Mouse (Mus musculus) left cerebral cortex, adult 11 months (tissue): Measurements from ENCODE around the gene Angpt4.

ENCODE experiments used
- DNase-seq: peaks from one replicate; pipeline ENCODE4 v3.0.0; 2022; ENCODE audit warnings: low spot score

Angpt4 gene

DNA sequence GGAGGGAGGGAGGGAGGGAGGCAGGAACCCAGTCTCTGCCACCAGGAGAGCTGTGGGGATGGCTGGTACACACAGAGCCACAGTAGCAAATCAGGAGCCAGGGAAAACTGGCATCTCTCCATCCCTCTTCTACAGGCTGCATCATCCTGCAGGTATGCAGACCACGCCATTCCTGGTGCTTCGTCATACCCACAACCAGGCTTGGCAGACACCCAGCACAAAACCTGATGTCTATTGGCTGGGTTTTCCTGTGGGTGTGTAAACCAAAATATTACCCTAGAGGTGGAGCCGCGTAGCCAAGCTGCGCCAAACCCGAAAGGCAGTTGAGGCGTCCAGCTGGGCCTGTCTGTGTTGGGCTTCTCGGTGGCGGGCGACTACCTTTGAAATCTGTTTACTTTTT lies 51.5 kb downstream of the Angpt4 start:
- peak; percentile 59 for DNase-seq

DNA sequence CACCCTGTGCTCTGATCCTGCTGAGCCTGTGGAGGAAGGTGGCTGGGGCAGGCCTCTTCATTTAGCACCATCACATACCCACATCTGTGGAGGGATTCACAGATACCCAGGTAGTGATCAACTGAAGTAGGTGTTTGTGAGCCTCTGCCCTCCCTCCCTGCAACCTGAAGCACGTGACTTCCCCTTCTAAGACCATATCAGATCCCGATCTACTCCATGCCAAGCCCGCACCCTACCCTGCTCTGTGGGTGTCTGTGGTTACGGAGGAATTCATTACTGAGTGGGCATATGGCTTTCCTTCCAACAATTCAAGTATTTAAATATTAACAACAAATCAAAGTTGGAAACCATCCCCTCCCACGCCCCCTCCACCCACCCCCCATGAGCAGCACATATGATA lies 52.3 kb downstream of the Angpt4 start:
- DNase-seq: no peak

DNA sequence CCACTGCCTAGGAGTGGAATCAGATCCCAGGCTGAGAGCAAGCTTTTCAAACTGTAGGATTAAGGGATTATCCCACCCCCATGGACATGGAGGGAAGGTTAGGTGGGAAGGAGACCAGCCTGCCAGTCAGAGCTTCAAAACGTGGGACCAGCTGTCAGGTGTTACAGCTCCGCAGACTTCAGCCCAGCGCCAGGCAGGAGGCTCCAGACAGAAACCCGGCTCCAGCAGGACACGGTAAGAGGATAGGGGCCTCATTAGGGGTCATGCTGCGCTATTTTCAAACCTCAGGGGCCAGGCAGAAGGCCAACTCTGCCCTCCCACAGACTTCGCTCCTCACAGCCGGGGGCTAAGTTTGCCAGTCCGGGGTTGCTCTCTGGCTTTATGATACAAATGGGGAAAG lies 53.0 kb downstream of the Angpt4 start:
- no peak for DNase-seq

DNA sequence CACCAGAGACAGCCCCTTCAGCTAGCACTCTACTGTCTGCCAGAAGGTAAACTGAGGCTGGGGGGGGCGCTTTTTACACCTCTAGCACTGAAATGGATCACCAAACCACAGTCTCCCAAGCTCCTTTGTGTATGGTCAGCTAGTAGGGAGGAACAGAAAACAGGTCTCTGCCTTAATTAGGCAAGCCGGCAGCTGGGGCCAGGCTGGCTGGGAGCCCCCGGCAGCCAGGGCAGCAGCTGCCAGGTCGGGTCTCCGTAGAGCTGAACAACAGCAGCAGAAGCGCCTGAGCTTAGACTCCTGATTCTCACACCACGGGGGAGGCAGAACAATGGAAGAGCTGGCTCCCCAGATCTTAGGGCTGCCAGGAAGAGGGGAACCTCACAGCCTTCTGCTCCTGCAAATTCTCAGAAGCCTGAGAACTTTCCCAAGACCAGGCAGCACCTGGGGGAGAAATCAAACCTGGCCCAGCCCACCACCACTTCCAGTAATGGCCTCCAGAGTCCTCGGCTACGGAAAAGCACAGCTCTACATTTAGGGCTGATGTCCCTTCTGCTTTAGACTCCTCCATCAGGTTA lies 56.3 kb downstream of the Angpt4 start:
- DNase-seq: no peak

DNA sequence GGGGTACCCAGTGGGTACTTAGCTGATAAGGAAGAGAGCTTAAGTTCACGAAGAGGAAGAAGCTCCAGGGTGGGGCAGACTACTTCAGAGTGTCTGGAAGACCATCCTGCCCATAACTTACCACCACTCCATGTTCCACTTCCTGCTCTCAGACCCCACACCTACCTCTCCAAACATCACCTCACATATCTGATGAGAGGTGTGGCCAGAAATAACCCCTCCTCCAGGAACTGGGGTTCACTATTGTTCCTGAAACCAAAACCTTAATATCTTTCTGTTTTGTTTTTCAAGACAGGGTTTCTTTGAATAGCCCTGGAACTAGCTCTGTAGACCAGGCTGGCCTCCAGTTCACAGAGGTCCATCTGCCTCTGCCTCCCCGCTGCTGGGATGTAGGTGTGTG lies 56.8 kb downstream of the Angpt4 start:
- DNase-seq: no peak

DNA sequence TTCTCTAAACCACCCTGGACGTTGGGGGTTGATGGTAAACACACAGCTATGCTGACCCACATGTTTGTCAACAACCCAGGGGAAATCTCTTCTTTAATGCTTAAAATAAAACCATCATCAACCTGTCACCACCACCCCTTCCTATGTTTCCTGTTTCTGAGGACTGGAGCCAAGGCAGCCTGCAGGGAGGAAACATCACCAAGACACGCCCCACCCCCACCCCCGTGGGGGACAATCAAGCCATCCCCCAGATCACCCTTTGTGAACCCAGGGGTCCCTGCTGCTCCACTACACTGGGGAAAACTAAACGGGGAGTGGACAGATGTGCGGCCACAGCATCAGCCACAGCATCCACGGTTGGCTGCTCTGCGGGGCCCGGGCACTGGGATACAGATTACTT lies 57.4 kb downstream of the Angpt4 start:
- DNase-seq: no peak

DNA sequence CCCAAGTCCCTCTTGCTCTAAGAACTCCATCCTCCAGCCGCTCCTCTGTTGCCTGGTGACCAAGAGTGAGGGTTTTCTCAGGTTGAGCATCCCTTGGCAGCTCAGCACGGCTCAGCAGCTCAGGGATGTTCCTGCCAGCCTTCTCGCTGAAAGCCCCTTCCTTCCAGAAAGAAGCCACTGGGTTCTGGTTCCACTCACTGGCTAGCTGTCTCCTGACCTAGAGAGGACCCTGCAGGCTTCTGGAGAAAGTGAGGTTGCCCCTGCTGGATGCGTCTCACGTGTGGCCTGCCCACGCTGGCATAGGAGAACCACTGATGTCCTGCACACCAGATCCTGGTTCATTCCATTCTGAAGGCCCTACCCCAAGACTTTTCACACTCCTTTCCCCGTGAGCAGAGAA lies 58.0 kb downstream of the Angpt4 start:
- DNase-seq: no peak

DNA sequence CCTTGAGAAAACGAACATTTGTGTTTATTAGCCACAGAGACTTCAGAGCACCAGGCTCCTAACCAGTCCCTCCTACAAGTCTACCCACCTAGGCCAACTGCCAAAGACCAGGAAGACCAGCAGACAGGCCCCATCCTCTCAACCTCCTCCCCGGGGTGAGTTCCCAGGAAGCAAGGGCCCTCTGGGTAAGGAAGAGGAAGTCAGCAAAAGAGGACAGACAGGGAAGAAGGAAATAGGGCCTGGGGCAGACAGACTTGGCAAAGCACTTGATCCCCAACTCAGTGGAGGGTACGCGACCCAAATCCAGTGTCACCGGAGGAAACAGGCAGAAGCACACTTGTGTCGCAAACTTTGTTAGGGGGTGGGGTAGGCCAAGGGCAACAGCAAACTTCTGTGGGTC lies 58.4 kb downstream of the Angpt4 start:
- DNase-seq: no peak

DNA sequence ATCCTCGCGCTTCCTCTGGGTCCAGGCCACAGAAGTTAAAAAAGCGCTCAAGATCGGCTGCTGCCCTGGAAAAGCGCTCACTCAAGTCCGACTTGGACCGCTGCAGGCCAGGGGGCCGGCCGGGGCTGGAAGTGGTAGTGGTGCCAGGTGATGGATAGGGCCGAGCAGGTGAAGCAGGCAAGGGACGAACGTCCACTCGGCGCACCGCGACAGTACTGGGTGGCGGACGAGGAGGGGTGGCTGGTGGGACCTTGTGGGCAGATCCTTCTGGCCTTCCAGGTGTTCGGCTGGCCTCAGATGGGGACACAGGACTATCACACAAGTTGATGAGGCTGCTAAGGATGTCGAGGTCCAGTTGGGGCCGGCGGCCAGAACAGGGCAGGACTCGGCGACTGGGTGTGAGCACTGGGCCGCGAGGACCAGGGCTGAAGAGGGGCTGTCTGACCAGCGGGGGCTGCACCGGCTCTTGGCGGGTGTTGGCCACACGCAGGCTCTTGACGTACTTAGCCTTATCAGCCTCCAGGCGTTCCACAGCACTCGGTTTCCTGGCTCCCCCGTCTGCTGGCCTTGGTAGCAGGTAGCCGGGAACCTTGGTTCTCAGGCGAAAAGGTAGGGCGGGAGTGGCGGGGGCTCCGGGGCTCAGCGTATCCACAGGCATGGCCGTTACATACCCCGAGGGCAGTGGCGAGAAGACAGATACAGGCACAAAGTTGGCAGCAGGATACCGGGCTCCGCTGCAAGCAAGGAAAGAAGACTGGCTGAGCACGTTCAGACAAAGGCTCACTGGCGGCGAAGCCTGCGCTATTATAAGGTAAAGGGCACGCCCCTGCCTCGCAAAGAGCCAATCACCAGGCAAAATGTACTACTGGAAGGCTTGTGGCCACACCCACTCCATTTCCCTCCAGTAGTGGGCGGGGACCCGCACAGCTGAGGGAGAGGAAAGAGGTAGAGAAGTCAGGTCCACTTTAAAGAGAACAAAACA lies 59.5 kb downstream of the Angpt4 start:
- peak; percentile 55 for DNase-seq

DNA sequence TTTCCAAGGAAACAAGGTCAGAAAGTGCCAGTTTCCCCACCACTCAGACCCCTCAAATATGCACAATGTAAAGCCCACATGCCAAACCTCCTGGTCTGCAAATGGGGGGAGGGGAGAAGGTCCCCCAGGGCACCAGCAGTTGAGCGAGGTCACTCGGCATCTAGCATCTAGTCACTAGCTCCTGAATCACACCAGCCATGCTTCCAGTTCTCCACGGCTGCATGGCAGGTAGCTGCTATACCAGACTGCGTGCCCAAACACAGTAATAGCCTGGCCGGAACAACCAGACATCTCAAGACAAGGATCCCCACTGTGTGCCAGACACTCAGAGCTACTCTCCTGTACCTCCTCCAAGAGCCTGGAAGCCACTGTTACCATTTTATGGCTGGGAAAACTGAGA lies 60.7 kb downstream of the Angpt4 start:
- DNase-seq: no peak

DNA sequence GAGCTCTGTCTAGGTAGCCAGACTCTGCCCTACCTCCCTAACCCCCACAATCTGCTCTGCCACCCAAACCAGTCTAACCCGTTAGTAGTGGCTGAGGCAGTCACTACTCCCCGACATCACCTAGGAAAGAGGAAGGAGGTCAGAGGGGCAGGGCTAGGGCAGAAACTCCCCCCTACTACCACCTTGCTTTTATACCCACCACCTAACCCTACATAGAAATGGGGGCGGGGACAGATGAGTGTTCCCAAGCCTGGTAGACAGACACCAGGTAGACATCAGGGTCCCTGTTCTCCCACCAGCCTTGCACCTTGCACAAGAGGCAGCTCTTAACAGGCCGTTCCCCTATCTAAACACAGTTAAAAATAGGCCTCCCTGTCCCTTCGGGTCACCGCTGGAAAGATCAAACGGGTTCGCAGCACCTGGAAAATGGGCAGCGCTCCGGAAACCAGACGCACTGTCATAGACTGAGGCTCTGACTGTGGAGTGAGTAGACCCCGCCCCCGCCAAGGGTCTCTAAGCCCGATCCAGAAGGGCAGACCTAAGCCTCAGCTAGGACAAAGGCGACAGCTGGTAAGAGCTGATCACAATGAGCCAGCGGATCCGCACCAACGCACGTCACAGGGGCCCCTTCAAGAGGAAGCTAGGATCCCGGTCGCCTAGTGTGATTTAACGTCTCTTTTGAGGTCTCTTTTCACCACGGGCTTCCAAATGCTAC lies 62.0 kb downstream of the Angpt4 start:
- DNase-seq: no peak

DNA sequence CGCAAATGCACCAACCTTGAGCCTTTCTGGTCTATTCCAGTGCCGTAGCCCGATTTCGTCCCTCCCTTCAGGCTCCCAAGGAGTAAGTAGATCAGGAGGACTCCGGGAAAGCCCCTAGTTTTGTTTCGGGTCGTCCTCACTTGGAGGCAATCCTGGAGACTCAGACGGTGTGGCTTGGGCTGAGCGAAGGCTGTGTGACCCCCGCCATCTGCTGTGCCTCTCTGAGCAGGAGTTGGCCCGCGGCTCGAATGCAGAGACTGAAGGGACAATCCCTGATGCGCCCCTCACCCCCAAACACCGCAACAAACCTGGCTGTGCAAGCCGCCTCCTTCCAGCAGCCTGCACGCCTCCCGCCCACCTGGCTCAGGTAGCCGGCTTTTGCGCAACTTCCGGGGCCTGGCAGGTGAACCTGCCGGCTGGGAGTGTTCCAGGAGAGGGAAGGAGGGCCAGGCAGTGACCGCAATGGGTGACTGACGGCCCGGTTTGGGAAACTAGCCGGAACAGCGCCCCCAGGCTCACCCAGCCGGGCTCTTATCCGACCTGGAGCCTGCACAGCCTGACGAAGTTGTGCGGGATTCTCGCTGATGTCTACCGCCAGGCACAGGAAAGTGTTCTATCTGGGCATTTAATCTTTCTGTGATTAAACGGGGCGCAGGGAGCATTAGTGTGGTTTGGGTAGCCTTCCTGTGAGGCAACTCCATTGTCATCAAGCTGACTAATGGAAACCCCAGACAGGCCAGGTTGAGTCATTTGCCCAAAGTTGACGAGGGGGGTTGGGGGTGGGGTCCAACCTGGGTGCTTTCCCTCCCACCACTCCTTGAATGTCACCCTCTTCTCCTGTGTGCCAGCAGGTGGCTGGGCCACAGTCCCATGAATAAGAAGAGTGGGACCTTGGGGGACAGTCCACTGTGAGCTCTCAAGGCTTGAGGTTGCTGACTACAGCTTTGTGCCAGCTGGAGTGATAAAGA lies 62.9 kb downstream of the Angpt4 start:
- no peak for DNase-seq

DNA sequence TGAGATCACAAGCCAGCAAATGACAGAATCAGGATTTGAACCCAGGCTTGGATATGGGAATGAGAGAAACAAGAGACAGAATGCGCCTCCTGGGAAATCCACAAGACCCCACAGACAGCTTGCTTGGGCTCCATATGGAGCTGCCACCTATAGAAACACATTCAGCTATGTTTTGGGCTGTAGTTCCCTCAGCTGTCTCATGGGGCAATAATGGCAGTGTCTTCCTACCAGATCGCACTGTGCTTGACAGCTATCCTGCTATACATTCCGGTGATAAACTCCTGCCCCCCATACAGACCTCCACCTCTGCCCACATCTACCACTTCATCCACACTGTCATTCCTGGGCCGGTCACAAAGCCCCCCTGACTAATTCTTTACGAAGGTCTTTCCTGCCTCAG lies 64.3 kb downstream of the Angpt4 start:
- no peak for DNase-seq

DNA sequence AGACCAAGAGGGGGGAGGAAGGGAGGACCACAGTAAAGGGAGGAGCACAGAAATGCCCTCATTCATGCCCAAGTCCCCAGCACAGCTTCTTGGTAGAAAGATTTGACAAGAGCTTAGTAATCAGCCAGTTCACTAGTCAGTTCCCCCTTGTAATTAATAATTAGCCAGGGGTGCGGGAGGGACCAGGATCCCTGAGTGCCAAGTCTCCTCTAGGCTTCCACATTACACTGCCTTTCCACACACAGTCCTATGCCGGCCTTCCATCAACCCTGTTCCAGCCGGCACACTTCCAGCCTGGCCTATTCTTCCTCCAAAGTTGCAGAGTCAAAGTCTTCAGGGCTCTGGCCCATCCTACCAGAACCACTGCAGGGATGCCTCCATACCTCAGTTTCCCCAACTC lies 65.1 kb downstream of the Angpt4 start:
- DNase-seq: no peak

DNA sequence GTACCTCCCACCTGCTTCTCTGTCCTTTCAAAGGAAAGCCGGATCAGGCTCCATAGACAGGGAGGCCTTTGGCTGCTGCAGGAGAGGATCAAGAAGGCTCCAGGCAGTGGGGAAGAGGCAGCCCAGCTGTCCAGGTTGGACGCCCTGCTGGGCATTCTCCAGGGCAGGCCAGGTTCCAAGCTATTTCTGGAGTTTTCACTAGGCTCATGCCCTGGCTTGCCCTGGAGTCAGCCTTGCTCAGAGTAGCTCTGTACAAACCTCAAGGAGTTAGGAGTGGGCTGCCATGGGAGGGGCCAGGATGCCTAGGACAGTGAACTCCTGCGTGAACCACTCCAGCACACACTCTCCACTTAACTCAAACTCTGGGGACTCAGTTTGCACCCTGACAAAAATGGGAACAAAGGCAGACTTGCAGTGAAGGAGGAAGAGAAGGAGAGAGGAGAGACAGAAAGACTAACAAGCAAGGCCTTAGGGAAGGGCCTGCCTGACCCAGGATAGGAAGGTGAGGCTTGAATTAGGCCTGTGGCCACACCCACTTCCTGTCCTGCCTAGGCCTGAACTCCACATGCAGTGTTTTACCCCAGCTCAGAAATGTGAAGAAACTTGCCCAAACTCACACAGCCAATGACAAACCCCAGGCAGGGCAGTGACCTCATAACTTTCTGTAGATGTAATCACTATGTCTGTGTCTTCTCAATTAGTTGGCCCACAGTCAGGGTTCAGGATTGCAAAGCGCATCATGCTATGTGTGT lies 66.9 kb downstream of the Angpt4 start:
- DNase-seq: no peak

DNA sequence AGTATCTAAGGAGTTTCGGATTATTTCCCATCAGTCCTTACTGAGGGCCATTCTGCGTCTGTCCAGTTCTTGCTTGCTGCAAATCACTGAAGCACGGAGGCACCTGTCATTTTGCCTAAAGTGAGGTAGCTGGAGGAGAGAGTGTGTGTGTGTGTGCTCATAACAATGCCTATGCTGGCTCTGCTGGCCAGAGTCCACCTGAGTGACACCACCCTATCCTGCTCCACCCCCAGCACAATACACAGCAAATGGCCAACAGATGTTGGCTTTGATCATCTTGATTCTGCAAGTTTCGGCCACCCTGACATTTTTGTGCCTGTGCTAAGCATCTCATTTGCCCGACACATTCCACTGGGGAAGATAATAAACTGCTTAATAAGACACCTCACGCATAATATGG lies 67.5 kb downstream of the Angpt4 start:
- DNase-seq: no peak

DNA sequence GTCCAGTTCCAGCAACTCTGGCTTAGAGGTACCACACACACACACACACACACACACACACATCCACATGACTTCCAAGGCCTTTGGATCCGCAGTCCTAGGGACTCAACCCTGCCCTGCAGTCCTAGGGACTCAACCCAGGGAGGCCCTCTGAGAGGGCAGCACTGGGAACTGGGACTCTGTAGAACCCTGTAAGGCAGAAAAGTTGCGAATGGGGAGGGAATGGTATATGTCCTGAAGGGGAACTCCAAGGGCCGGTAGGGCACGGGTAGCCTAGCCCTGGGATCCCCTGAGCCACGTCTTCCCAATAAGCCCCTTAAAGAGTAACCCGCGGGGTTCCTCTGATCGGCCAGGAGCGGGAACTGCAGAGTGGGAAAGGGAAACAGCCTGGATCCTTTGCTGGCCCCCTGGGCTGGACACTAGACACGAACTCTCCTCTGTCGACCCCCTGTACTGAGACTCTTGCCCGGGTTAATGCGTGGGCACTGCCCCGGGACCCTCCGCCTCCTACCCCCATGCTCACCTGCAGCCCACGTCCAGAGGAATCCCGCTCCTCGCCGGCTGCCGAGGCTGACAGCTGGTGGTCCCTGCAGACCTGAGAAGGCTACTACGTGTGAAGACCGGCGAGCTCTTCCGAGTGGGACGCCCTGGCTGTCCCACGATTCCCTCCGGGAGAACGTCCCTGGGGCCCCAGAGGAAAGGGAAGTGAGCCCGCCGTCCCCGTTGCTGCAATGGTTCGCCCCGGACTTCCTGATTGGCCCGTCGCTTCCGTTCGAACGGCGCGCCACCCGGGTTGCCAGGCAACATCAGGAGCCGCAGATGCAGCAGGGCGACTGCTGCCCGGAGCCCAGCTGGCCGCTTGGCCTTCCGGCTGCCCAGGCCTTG lies 68.7 kb downstream of the Angpt4 start, which contains the start of gene Fam110a:
Gene Fam110a, minus strand, starts transcription at position 750 of the 885 bp plus-strand sequence.
- peak; percentile 84 for DNase-seq

DNA sequence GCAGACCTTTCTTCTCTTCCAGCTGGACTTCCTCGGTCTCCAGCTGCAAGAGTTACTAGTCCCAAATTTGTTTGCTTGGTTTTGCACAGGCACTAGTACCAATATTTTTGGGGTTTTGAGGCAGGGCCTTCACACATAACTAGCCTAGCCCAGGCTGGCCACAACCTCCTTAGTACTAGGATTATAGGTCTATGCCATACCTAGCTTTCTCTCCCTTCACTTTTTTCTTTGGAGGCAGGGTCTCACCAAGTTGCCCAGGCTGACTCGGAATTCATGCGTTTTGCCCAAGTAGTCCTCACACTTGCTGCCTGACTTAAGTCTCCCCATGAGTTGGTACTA lies 69.3 kb downstream of the Angpt4 start:
- DNase-seq: no peak

DNA sequence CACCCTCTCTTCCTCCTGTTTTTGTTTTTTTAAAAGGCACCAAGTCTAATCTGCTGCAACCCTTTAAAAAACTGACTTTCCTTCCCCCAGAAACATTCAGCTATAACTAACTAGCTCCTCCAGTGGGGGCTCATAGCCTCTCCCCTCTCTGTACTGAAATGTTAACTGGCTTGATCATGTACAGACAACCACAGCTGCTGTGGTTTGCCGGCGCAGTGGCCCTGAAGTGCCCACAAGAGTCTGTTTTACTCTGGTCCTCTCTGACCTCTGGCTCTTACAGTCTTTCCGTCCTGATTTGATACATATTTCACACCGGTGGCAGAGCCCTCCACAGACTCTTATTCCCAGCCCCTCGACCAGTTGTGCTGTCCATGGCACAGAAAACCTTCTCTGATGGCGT lies 70.3 kb downstream of the Angpt4 start:
- DNase-seq: no peak

DNA sequence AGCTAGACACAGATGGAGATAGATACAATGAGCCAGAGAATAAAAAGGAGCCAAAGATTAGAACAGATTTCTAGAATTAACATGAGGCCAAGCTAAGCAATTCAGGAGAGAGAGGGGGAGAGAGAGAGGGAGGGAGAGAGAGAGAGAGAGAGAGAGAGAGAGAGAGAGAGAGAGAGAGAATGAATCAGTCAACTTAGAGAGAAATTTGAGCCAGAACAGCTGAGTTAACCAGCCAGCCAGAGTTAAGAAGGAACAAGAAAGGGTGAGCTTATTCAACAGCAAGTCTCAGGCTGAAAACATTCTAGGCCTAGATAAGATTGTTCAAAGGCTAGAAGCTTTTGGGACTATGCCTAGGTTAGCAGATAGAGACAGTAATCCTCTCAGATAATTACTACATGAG lies 71.5 kb downstream of the Angpt4 start:
- no peak for DNase-seq
